Mouse (Mus musculus): ENCODE data around the gene Hspe1. TPM values are rescaled to one million over a fixed set of nuclear protein-coding genes. Genes with fewer than 3 reads are reported as not detected.
A peak's percentile ranks its signal among the peaks of the same experiment; 100 is the strongest.

Hspe1 gene
- polyA plus RNA-seq (2015; fragmentation: Nextera tagmentation; extraction: Ambion mirVana) = 224 and 238 TPM in 2 replicates

DNA sequence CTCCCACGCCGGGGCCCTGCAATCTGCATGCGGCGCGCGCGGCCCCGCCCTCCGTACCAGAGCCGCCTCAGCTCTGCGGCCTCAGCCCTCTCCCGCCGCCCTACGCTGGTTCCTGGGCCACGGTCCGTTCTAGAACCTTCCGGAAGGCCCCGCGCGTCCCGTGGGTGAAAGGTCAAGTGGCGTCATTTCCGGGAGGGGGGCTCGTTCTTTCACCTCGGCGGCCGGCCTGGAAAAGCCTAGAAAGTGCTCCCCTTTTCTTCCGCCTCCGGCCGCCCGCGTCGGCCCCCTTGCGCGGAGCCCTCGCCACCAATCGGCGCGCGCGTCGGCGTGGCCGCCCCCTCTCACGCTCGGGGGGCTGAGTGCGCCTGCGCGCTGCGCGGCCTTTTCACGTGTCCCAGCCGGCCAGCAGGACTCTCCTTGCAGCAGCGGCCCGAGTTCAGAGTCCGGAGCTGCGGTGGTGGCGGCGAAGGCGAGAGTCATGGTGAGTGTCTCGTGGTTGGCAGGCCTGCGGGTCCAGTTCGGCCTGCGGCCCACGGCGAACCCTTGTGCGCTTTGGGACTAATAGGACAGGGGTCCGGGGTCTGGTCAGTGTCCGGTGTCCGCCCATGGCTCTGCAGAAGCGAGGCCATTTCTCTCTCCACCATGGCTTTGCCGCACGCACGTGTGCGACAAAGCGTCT lies at the start of gene Hspe1, which contains the start of gene Hspd1:
Gene Hspe1 (plus strand): TSS at position 201 of the 679 bp plus-strand sequence.
Gene Hspd1 (minus strand): TSS at position 312 of the 679 bp plus-strand sequence.
- peak; percentile 96 for ATAC-seq
- H3K27ac ChIP-seq (ENCODE audit: low read length) = peak within 1 kb of the TSS; percentile 95
- H3K9ac ChIP-seq (ENCODE audit: low read depth, low read length) = peak within 1 kb of the TSS; percentile 96
- H3K4me2 ChIP-seq (ENCODE audit: low read length) = peak within 1 kb of the TSS; percentile 90
- H3K9me3 ChIP-seq (replicated peaks; ENCODE audit: control insufficient read depth, low read length, poor library complexity, severe bottlenecking) = no peaks in the 10 kb centered on the region
- peaks cover 35% of the 10 kb centered on the region for H3K4me1 ChIP-seq (ENCODE audit: control insufficient read depth, insufficient read depth, low read length)
- peaks cover 13% of the 10 kb centered on the region for H3K36me3 ChIP-seq (ENCODE audit: control insufficient read depth, insufficient read depth, low read length)
- peak within 1 kb of the TSS; percentile 95 for H3K4me3 ChIP-seq (ENCODE audit: low read depth, low read length)
- no peaks in the 10 kb centered on the region for H3K27me3 ChIP-seq (ENCODE audit: control insufficient read depth, insufficient read depth, low read depth, low read length)
- under 1% methylated on average over 64 of the region's 76 CpGs for WGBS

DNA sequence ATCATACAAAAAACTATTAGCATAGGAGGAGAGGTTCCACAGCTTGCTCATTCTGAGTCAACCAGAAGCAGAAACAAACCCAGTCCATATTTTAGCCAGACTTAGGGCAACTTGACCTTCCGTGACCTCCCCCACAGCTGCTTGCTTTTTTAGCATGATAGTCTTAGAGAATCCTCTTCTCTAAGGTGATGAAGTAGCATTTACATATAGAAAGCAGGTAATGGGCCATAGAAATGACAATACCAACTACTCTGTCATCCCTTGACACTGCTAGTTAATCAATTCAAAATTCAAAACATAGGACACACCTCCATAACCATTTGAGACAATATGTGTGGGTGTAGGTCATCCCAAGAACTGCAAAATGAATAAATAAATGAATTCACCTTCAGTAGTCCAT lies 48.0 kb upstream of the Hspe1 start:
- Histone ChIP-seq H3K9ac (ENCODE audit: low read depth, low read length) (no peak overlapping the region), H3K4me2 (ENCODE audit: low read length) (no peak overlapping the region), H3K36me3 (ENCODE audit: control insufficient read depth, insufficient read depth, low read length) (no peaks in the 10 kb centered on the region), H3K27me3 (ENCODE audit: control insufficient read depth, insufficient read depth, low read depth, low read length) (no peaks in the 10 kb centered on the region), H3K9me3 (replicated peaks; ENCODE audit: control insufficient read depth, low read length, poor library complexity, severe bottlenecking) (0 out of 2 replicates have a peak, but pooled peaks cover 4% of the 10 kb centered on the region), H3K27ac (ENCODE audit: low read length) (no peak overlapping the region), H3K4me3 (ENCODE audit: low read depth, low read length) (no peak overlapping the region), H3K4me1 (ENCODE audit: control insufficient read depth, insufficient read depth, low read length) (no peaks in the 10 kb centered on the region)
- WGBS = 95% methylated on average over 1 of the region's 1 CpGs
- no peak for ATAC-seq

DNA sequence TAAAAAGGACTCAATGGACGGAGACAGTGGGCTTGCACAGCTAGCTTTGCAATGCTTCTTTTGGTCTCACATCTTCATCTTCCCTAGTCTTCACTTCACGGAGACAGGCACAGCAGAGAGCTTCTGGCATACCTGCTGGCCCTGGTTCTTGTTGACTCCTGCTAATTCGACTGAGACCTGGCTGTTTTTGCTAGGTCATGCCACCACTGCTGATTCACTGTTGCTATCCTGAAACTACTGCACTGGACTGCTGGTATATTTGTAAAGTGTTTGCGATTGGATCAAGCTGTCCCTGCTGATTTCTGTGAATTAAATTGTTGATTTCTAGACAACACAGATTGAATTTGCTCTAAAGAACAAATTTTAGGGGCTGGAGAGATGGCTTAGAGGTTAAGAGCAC lies 46.2 kb upstream of the Hspe1 start:
- H3K4me1 ChIP-seq (ENCODE audit: control insufficient read depth, insufficient read depth, low read length) = no peaks in the 10 kb centered on the region
- H3K9ac ChIP-seq (ENCODE audit: low read depth, low read length) = no peak overlapping the region
- H3K36me3 ChIP-seq (ENCODE audit: control insufficient read depth, insufficient read depth, low read length) = no peaks in the 10 kb centered on the region
- 91% methylated on average over 4 of the region's 4 CpGs for WGBS
- H3K4me3 ChIP-seq (ENCODE audit: low read depth, low read length) = no peak overlapping the region
- H3K9me3 ChIP-seq (replicated peaks; ENCODE audit: control insufficient read depth, low read length, poor library complexity, severe bottlenecking) = 0 out of 2 replicates have a peak, but pooled peaks cover 4% of the 10 kb centered on the region
- no peak for ATAC-seq
- no peak overlapping the region for H3K27ac ChIP-seq (ENCODE audit: low read length)
- no peak overlapping the region for H3K4me2 ChIP-seq (ENCODE audit: low read length)
- no peaks in the 10 kb centered on the region for H3K27me3 ChIP-seq (ENCODE audit: control insufficient read depth, insufficient read depth, low read depth, low read length)

DNA sequence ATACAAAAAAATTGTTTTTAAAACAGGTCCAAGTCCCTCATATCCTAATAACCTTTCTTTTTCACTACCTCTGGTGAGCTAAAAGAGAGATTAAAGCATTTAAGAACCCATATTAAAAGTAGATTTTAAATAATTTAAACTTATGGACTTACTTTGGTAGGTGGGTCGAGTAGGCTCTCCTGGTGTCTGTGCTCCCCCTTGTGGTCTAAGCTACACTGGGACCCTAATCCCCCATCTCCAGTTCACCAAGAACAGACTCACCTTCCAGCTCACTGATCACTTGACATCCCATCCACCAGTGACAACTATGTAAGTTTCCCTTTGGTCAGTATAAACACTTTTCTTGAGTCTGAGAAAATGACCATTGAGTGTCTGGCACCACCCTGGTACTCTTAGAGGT lies 45.7 kb upstream of the Hspe1 start:
- Histone ChIP-seq H3K9me3 (replicated peaks; ENCODE audit: control insufficient read depth, low read length, poor library complexity, severe bottlenecking) (0 out of 2 replicates have a peak, but pooled peaks cover 4% of the 10 kb centered on the region), H3K4me3 (ENCODE audit: low read depth, low read length) (no peak overlapping the region), H3K27me3 (ENCODE audit: control insufficient read depth, insufficient read depth, low read depth, low read length) (no peaks in the 10 kb centered on the region), H3K27ac (ENCODE audit: low read length) (no peak overlapping the region), H3K4me1 (ENCODE audit: control insufficient read depth, insufficient read depth, low read length) (no peaks in the 10 kb centered on the region), H3K9ac (ENCODE audit: low read depth, low read length) (no peak overlapping the region), H3K4me2 (ENCODE audit: low read length) (no peak overlapping the region), H3K36me3 (ENCODE audit: control insufficient read depth, insufficient read depth, low read length) (no peaks in the 10 kb centered on the region)
- ATAC-seq = no peak
- 71% methylated on average over 1 of the region's 1 CpGs for WGBS

DNA sequence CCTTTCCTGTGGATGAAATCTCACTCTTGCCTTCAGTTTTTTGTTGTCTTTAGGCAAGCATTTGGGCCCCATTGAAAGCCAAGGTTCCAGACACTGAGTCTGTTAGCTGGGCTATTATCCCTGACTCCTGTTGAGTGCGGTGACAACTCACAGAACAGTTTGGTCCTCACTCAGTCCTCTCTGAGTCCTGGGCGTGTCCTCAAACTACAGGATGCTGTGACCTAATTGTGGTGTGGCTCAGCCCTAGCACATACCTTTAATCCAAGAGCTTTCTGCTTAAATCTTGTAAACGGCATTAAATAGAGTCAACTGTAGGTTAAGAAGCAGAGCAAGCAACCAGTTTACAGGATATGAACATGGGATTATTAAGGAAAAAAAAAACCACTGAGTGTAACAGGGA lies 44.8 kb upstream of the Hspe1 start:
- Histone ChIP-seq H3K4me3 (ENCODE audit: low read depth, low read length) (no peak overlapping the region), H3K27ac (ENCODE audit: low read length) (no peak overlapping the region), H3K27me3 (ENCODE audit: control insufficient read depth, insufficient read depth, low read depth, low read length) (no peaks in the 10 kb centered on the region), H3K4me1 (ENCODE audit: control insufficient read depth, insufficient read depth, low read length) (no peaks in the 10 kb centered on the region), H3K9me3 (replicated peaks; ENCODE audit: control insufficient read depth, low read length, poor library complexity, severe bottlenecking) (0 out of 2 replicates have a peak, but pooled peaks cover 4% of the 10 kb centered on the region), H3K4me2 (ENCODE audit: low read length) (no peak overlapping the region), H3K9ac (ENCODE audit: low read depth, low read length) (no peak overlapping the region), H3K36me3 (ENCODE audit: control insufficient read depth, insufficient read depth, low read length) (no peaks in the 10 kb centered on the region)
- WGBS = 83% methylated on average over 3 of the region's 3 CpGs
- ATAC-seq = no peak

DNA sequence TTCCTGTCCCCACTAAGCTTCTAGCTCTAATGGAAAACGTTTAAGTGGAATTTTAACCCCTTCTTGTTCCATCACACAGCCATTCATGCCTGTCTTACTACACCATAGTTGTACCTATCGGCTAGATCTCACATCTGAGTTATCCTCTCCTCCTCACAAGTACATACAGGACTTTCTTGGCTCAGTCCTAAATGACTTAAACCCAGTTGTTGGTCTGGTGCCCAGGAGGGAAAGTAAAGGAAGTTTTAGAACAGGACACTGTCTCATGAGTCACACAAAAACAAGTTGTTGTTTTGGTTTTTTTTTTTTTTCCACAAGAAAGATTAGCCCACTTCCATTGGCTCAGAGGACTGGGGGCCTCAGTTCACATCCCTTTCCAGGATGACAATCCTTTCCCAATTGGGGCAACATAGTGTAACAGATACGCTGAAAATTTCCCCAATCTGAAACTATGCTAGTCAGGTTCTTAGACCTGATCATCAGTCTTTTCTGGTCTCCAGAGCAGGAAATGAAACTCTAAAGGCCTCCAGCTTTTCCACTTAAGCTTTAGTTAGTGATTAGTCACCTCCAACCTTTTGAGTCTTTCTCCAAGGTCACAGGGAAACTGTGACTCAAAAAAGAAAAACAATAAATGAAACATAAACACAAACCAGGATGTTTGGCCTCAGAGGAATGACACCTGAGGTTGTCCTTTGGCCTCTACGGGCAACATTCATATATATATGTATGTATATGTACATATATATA lies 38.9 kb upstream of the Hspe1 start:
- Histone ChIP-seq H3K9me3 (replicated peaks; ENCODE audit: control insufficient read depth, low read length, poor library complexity, severe bottlenecking) (no peaks in the 10 kb centered on the region), H3K36me3 (ENCODE audit: control insufficient read depth, insufficient read depth, low read length) (no peaks in the 10 kb centered on the region), H3K4me2 (ENCODE audit: low read length) (no peak overlapping the region), H3K4me3 (ENCODE audit: low read depth, low read length) (no peak overlapping the region), H3K27me3 (ENCODE audit: control insufficient read depth, insufficient read depth, low read depth, low read length) (no peaks in the 10 kb centered on the region; the same call in 1 of the 2 replicates), H3K27ac (ENCODE audit: low read length) (no peak overlapping the region), H3K4me1 (ENCODE audit: control insufficient read depth, insufficient read depth, low read length) (peaks cover 7% of the 10 kb centered on the region), H3K9ac (ENCODE audit: low read depth, low read length) (no peak overlapping the region)
- 65% methylated on average over 4 of the region's 4 CpGs for WGBS
- no peak for ATAC-seq

DNA sequence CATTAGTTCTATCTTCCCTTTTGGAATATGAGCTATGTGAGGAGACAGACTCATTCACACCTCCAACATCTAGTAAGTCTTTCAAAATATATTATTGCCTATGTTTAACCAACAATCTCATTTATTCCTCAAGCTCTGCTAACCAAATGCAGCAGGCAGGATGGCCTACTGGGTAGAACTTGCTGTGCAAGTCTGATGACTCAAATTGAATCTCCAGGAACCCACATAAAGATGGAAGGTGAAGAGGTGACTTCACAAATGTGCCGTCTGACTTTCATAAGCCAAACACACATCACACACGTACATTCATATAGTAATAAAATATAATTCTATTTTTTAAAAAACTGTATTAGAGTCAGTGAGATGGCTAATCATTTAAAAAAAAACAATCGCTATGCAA lies 36.3 kb upstream of the Hspe1 start:
- H3K36me3 ChIP-seq (ENCODE audit: control insufficient read depth, insufficient read depth, low read length) = no peaks in the 10 kb centered on the region
- 72% methylated on average over 3 of the region's 3 CpGs for WGBS
- no peaks in the 10 kb centered on the region; the same call in 1 of the 2 replicates for H3K27me3 ChIP-seq (ENCODE audit: control insufficient read depth, insufficient read depth, low read depth, low read length)
- no peak overlapping the region; the same call in 1 of the 2 replicates for H3K4me3 ChIP-seq (ENCODE audit: low read depth, low read length)
- H3K9ac ChIP-seq (ENCODE audit: low read depth, low read length) = no peak overlapping the region
- no peaks in the 10 kb centered on the region for H3K9me3 ChIP-seq (replicated peaks; ENCODE audit: control insufficient read depth, low read length, poor library complexity, severe bottlenecking)
- no peak for ATAC-seq
- peaks cover 10% of the 10 kb centered on the region for H3K4me1 ChIP-seq (ENCODE audit: control insufficient read depth, insufficient read depth, low read length)
- H3K27ac ChIP-seq (ENCODE audit: low read length) = peak overlapping the region; percentile 88; the same call in 1 of the 2 replicates
- H3K4me2 ChIP-seq (ENCODE audit: low read length) = peak overlapping the region; percentile 88

DNA sequence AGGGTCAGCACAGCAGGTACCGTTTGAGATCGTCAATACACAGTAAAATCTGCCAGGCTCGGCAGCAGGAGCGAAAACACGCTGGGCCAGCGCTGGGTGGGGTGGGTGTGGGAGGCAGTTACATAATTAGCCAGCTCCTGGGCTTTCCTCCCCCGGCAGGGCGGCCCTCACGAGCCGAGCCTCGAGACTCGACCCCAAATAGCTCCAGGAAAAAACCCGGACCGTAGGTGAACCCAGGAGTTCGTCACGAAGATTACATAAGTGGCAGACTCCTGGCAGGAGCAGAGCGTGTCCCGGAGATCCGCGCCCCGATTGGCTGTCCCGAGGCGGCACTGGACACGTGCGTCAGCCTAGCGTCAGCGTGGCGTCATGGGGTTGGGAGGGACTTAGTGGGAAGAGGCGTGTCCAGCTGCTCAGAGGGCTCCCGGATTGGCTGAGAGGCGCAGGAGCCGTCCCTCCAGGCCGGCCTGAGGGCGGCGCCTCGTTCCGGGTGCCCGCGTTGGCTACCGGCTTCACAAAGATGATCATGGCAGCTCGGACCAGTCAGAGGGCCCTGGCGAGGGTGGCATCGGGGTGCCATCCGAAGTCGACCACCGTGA lies 35.5 kb upstream of the Hspe1 start, which contains the start of gene Coq10b:
Gene Coq10b (plus strand): TSS at position 416 of the 599 bp plus-strand sequence.
- Histone ChIP-seq H3K36me3 (ENCODE audit: control insufficient read depth, insufficient read depth, low read length) (no peaks in the 10 kb centered on the region), H3K27ac (ENCODE audit: low read length) (peak within 1 kb of the TSS; percentile 88), H3K9me3 (replicated peaks; ENCODE audit: control insufficient read depth, low read length, poor library complexity, severe bottlenecking) (no peaks in the 10 kb centered on the region), H3K4me2 (ENCODE audit: low read length) (peak within 1 kb of the TSS; percentile 88), H3K27me3 (ENCODE audit: control insufficient read depth, insufficient read depth, low read depth, low read length) (no peaks in the 10 kb centered on the region; the same call in 1 of the 2 replicates), H3K4me1 (ENCODE audit: control insufficient read depth, insufficient read depth, low read length) (peaks cover 10% of the 10 kb centered on the region), H3K9ac (ENCODE audit: low read depth, low read length) (peak within 1 kb of the TSS; percentile 81), H3K4me3 (ENCODE audit: low read depth, low read length) (peak within 1 kb of the TSS; percentile 84)
- peak; percentile 100 for ATAC-seq
- WGBS = under 1% methylated on average over 46 of the region's 46 CpGs

All from midbrain, embryonic 16.5 days (tissue).